Mouse (Mus musculus) forebrain, embryonic 16.5 days (tissue): ENCODE results near the gene C330007P06Rik. TPM values are rescaled to one million over a fixed set of nuclear protein-coding genes. Genes with fewer than 3 reads are reported as not detected.

Experiments
- ATAC-seq: fragments of 200-750 bp; cut with Nextera tagmentation; 2 replicates; pipeline ENCODE4 v1.8.0; 2017; ENCODE audit warnings: mild to moderate bottlenecking, moderate library complexity
- H3K27ac ChIP-seq: fragments of 300-500 bp; sonication (generic); 2 replicates; pipeline ENCODE4 v1.5.1; 2014; ENCODE audit warnings: low read length, control low read depth
- H3K27me3 ChIP-seq: fragments of 300-500 bp; sonication (generic); replicated peaks from 2 replicates; pipeline ENCODE4 v1.6.1; 2014; ENCODE audit warnings: low read length; ENCODE audit not compliant: control insufficient read depth, insufficient read depth
- H3K36me3 ChIP-seq: fragments of 300-500 bp; sonication (generic); 2 replicates; pipeline ENCODE4 v1.6.1; 2014; ENCODE audit not compliant: control insufficient read depth, insufficient read depth
- H3K4me1 ChIP-seq: fragments of 300-500 bp; sonication (generic); replicated peaks from 2 replicates; pipeline ENCODE4 v1.6.1; 2014; ENCODE audit warnings: low read length; ENCODE audit not compliant: control insufficient read depth, insufficient read depth
- H3K4me2 ChIP-seq: fragments of 300-500 bp; sonication (generic); 2 replicates; pipeline ENCODE4 v1.6.1; 2014; ENCODE audit warnings: mild to moderate bottlenecking, low read length, control low read depth
- H3K4me3 ChIP-seq: fragments of 300-500 bp; sonication (generic); replicated peaks from 2 replicates; pipeline ENCODE4 v1.5.1; 2014; ENCODE audit warnings: mild to moderate bottlenecking, low read length, control low read depth
- H3K9ac ChIP-seq: fragments of 300-500 bp; sonication (generic); replicated peaks from 2 replicates; pipeline ENCODE4 v1.6.1; 2014; ENCODE audit warnings: low read depth, low read length, control low read depth
- H3K9me3 ChIP-seq: fragments of 300-500 bp; sonication (generic); 2 replicates; pipeline ENCODE4 v1.6.1; 2016; ENCODE audit warnings: low read length; ENCODE audit not compliant: control insufficient read depth
- WGBS: fragments of 180-500 bp; shearing (Covaris S2); extraction: QIAGEN DNeasy Blood & Tissue Kit; methylation state at CpG from one replicate; pipeline ENCODE4 v1.1.7; 2014; 5-methylcytosine and 5-hydroxymethylcytosine counted together
- polyA plus RNA-seq: library from polyadenylated mRNA; unstranded; fragments of >200 nt; fragmentation: Nextera tagmentation; extraction: Ambion mirVana; gene quantifications from 2 replicates; pipeline ENCODE4 v1.2.1, GENCODE M21; 2015

Gene C330007P06Rik
- polyA plus RNA-seq, 1 experiment from 2014 or later: 25.2 TPM

GRCm38 (mm10) chrX:36795424-36796162, 78.3 kb downstream of the C330007P06Rik start, which contains the start of gene Slc25a5:
Gene Slc25a5 (plus strand): TSS chrX:36795651.
- Histone ChIP-seq H3K4me2 (peak within 1 kb of the TSS; percentile 51), H3K27ac (peak within 1 kb of the TSS; percentile 62), H3K9me3 (no peaks in the 10 kb centered on the region), H3K4me1 (no peaks in the 10 kb centered on the region), H3K4me3 (peak within 1 kb of the TSS; percentile 59), H3K27me3 (no peaks in the 10 kb centered on the region), H3K36me3 (0 out of 2 replicates have a peak, but pooled peaks cover 2% of the 10 kb centered on the region), H3K9ac (peak within 1 kb of the TSS; percentile 62)
- 15% methylated on average over 41 of the region's 41 CpGs for WGBS
- ATAC-seq: peak; percentile 96

DNA sequence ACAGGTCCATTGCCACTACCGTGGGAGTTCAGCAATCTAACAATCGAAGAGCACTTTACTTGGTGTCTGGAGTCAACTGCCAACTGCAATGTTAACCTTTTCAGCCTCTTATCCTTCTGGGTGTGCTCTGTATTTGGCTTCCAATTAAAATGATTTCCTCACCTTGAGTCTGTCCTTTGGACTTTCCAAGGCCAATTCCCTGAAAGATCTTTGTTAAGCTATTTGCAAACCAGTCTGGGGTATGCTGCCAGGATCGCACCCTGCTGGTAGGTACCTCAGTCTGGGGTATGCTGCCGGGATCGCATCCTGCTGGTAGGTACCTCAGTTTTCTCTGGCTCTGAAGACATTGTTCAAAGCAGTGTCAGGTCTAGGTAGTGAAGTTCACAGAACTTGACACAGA, 79.3 kb downstream of the C330007P06Rik start:
- H3K27ac ChIP-seq: no peak overlapping the region
- H3K4me2 ChIP-seq: no peak overlapping the region
- 0 out of 2 replicates have a peak, but pooled peaks cover 2% of the 10 kb centered on the region for H3K36me3 ChIP-seq
- WGBS: 63% methylated on average over 5 of the region's 5 CpGs
- no peak overlapping the region for H3K9ac ChIP-seq
- H3K4me1 ChIP-seq: no peaks in the 10 kb centered on the region
- no peaks in the 10 kb centered on the region for H3K27me3 ChIP-seq
- no peak overlapping the region for H3K4me3 ChIP-seq
- ATAC-seq: no peak
- H3K9me3 ChIP-seq: no peaks in the 10 kb centered on the region

GRCm38 (mm10) chrX:36789360-36789759, 84.6 kb downstream of the C330007P06Rik start:
- H3K27ac ChIP-seq: no peak overlapping the region
- no peak overlapping the region for H3K4me3 ChIP-seq
- no peak overlapping the region for H3K4me2 ChIP-seq
- no peaks in the 10 kb centered on the region for H3K27me3 ChIP-seq
- H3K9me3 ChIP-seq: no peaks in the 10 kb centered on the region
- no peak for ATAC-seq
- H3K9ac ChIP-seq: no peak overlapping the region
- 61% methylated on average over 4 of the region's 4 CpGs for WGBS
- no peaks in the 10 kb centered on the region for H3K4me1 ChIP-seq
- no peaks in the 10 kb centered on the region for H3K36me3 ChIP-seq

DNA sequence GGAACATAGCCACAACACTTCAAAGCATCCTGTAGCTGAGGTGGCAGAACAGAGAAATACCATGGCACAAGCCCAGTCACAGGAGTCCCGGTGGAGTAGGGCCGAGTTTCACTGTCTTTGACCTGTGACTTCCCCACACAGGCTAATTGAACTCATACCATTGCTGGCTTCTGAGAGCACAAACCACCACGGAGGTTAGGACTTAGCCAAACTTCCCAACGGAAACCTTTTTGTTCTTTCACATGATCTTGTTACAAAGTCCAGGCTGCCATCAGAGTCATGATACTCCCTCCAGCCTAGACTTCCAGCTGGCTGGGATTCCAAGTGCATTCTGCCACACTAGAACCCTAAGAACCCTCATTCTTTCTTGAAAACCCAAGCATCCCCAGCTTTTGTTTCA, 96.2 kb downstream of the C330007P06Rik start:
- WGBS: 80% methylated on average over 4 of the region's 4 CpGs
- no peak overlapping the region for H3K9ac ChIP-seq
- H3K27me3 ChIP-seq: no peaks in the 10 kb centered on the region
- H3K4me3 ChIP-seq: no peak overlapping the region
- H3K27ac ChIP-seq: no peak overlapping the region
- no peaks in the 10 kb centered on the region for H3K36me3 ChIP-seq
- H3K9me3 ChIP-seq: no peaks in the 10 kb centered on the region
- no peak for ATAC-seq
- H3K4me1 ChIP-seq: no peaks in the 10 kb centered on the region
- H3K4me2 ChIP-seq: no peak overlapping the region

DNA sequence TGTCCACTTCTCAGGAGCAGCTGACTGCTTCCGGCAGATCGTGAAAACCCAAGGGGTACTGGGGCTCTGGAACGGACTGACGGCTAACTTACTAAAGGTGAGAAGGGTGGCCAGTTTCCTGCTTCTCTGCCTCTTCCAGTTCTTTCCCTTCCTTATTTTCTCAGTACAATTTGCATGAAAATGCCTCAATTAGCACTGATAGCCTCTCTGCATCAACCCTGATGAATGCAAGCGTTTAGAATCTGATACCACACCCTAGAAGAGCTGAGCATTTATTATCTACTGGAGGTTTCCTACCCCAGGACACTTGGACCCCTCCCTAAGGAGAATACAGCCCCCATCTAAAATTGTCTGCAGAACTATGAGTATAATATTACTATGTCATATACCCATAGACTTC, 98.4 kb downstream of the C330007P06Rik start:
- H3K27ac ChIP-seq: no peak overlapping the region
- 89% methylated on average over 5 of the region's 5 CpGs for WGBS
- H3K4me1 ChIP-seq: no peaks in the 10 kb centered on the region
- no peak overlapping the region for H3K9ac ChIP-seq
- H3K4me3 ChIP-seq: no peak overlapping the region
- no peaks in the 10 kb centered on the region for H3K9me3 ChIP-seq
- no peak for ATAC-seq
- no peaks in the 10 kb centered on the region for H3K36me3 ChIP-seq
- no peak overlapping the region for H3K4me2 ChIP-seq
- H3K27me3 ChIP-seq: no peaks in the 10 kb centered on the region

Other genes with a start within 250 kb of the C330007P06Rik start
- gene Akap17b, start 228.7 kb downstream of the C330007P06Rik start, polyA plus RNA-seq: 3.8 TPM in 2 replicates
- 0.42 and 0.70 TPM in 2 replicates for gene Slc25a43, start 130.5 kb downstream of the C330007P06Rik start, polyA plus RNA-seq
- gene Slc25a5, start 78.5 kb downstream of the C330007P06Rik start, polyA plus RNA-seq: 460 and 461 TPM in 2 replicates
- 109 and 112 TPM in 2 replicates for gene Ube2a, start 211 bp downstream of the C330007P06Rik start, polyA plus RNA-seq
- 13.9 and 15.3 TPM in 2 replicates for gene Nkrf, start 28.8 kb upstream of the C330007P06Rik start, polyA plus RNA-seq
- gene Sept6, start 117.7 kb upstream of the C330007P06Rik start, polyA plus RNA-seq: 60.8 and 62.7 TPM in 2 replicates
- gene Sowahd, start 174.7 kb upstream of the C330007P06Rik start, polyA plus RNA-seq: not detected in 2 replicates
- gene Rpl39, start 211.3 kb upstream of the C330007P06Rik start, polyA plus RNA-seq: 261 and 301 TPM in 2 replicates
- 25.1 and 29.7 TPM in 2 replicates for gene Upf3b, start 236.2 kb upstream of the C330007P06Rik start, polyA plus RNA-seq